Mouse (Mus musculus) intestine, postnatal 0 days (tissue): ENCODE results near the gene Cmtm3. TPM values are rescaled to one million over a fixed set of nuclear protein-coding genes. Genes with fewer than 3 reads are reported as not detected.

Experiments
- ATAC-seq: fragments of 200-750 bp; cut with Nextera tagmentation; 2 replicates; pipeline ENCODE4 v1.8.0; 2017; ENCODE audit warnings: mild to moderate bottlenecking, moderate TSS enrichment, moderate library complexity
- H3K27ac ChIP-seq: fragments of 300-500 bp; sonication (generic); 2 replicates; pipeline ENCODE4 v1.5.1; 2014; ENCODE audit warnings: mild to moderate bottlenecking, low read depth, low read length, moderate library complexity
- H3K27me3 ChIP-seq: fragments of 300-500 bp; sonication (generic); replicated peaks from 2 replicates; pipeline ENCODE4 v1.6.1; 2014; ENCODE audit warnings: low read length, mixed read lengths; ENCODE audit not compliant: control insufficient read depth, insufficient read depth
- H3K36me3 ChIP-seq: fragments of 300-500 bp; sonication (generic); 2 replicates; pipeline ENCODE4 v1.6.1; 2014; ENCODE audit warnings: mild to moderate bottlenecking, moderate library complexity; ENCODE audit not compliant: control insufficient read depth, insufficient read depth
- H3K4me1 ChIP-seq: fragments of 300-500 bp; sonication (generic); replicated peaks from 2 replicates; pipeline ENCODE4 v1.6.1; 2014; ENCODE audit warnings: antibody characterized with exemption, low read length, mixed read lengths; ENCODE audit not compliant: control insufficient read depth, insufficient read depth
- H3K4me2 ChIP-seq: fragments of 300-500 bp; sonication (generic); replicated peaks from 2 replicates; pipeline ENCODE4 v1.6.1; 2014; ENCODE audit warnings: low read depth, mild to moderate bottlenecking, moderate library complexity
- H3K4me3 ChIP-seq: fragments of 300-500 bp; sonication (generic); 2 replicates; pipeline ENCODE4 v1.5.1; 2014; ENCODE audit warnings: low read depth, low read length
- H3K9ac ChIP-seq: fragments of 300-500 bp; sonication (generic); 2 replicates; pipeline ENCODE4 v1.6.1; 2014; ENCODE audit warnings: mild to moderate bottlenecking, low read depth, low read length
- H3K9me3 ChIP-seq: fragments of 300-500 bp; sonication (generic); 2 replicates; pipeline ENCODE4 v1.6.1; 2016; ENCODE audit warnings: mixed run types; ENCODE audit not compliant: control insufficient read depth
- CTCF ChIP-seq: sonication (generic); IDR thresholded peaks from 2 replicates; pipeline ENCODE4 v1.5.1; 2016; ENCODE audit warnings: low read depth, mild to moderate bottlenecking, control low read depth, antibody characterized with exemption, moderate library complexity
- WGBS: fragments of 180-500 bp; shearing (Covaris S2); extraction: QIAGEN DNeasy Blood & Tissue Kit; methylation state at CpG from one replicate; pipeline ENCODE4 v1.1.7; 2014; 5-methylcytosine and 5-hydroxymethylcytosine counted together
- polyA plus RNA-seq: library from polyadenylated mRNA; unstranded; fragments of >200 nt; fragmentation: Nextera tagmentation; extraction: Ambion mirVana; gene quantifications from 2 replicates; pipeline ENCODE4 v1.2.1, GENCODE M21; 2015

The Cmtm3 gene
- polyA plus RNA-seq, 1 experiment from 2014 or later = 40.3 TPM

DNA sequence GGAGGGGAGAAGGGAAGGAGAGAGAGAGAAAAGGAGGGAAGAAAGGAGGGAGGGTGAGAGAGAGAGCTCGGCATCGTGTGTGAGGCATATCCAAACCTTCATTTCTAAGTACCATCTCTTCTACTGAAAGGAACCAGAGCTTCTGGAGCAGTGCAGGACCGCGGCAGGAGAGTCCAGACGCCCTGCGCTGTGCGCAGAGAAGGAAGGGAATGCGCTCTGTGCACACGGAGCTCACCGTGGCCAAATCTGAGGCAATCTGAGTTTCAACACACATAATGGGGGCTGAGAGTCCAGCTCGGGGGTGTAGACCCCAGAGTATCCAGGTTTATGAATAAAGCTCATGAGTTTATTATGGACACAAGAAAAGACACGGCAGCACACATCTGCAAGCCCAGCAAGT lies 30.4 kb downstream of the Cmtm3 start:
- H3K4me2 ChIP-seq = no peak overlapping the region
- H3K27ac ChIP-seq = no peak overlapping the region
- 0 out of 2 replicates have a peak, but pooled peaks cover 4% of the 10 kb centered on the region for H3K4me1 ChIP-seq

DNA sequence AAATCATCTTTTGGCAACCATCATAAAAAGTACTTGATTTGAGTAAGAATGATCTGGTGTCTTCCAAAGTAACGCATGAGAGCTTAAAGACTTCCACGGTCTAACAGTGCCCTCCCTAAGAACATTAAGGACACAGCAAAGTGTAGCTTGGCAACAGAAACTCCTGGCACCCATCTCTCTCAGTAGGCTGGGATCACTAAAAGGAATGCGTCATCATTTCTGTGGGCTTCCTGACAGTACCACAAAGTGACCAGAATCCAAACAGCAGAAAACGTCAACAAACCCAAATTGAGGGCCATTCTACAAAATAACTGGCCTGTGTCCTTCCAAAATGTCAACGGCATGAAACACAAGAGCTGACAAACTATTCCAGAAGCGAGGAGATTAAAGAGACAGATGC lies 30.9 kb downstream of the Cmtm3 start:
- H3K4me3 ChIP-seq = no peak overlapping the region
- no peak overlapping the region for H3K9ac ChIP-seq
- no peak overlapping the region for H3K27ac ChIP-seq
- H3K9me3 ChIP-seq = no peaks in the 10 kb centered on the region
- H3K36me3 ChIP-seq = no peaks in the 10 kb centered on the region
- H3K27me3 ChIP-seq = no peaks in the 10 kb centered on the region
- H3K4me2 ChIP-seq = no peak overlapping the region
- no peak for ATAC-seq
- WGBS = 64% methylated on average over 6 of the region's 6 CpGs
- 0 out of 2 replicates have a peak, but pooled peaks cover 4% of the 10 kb centered on the region for H3K4me1 ChIP-seq
- no peak for TF ChIP-seq CTCF

More for the DNA sequence above, 30.4 kb downstream of the Cmtm3 start:
- Histone ChIP-seq H3K36me3 (no peaks in the 10 kb centered on the region), H3K9me3 (no peaks in the 10 kb centered on the region), H3K9ac (no peak overlapping the region), H3K4me3 (no peak overlapping the region), H3K27me3 (no peaks in the 10 kb centered on the region)
- TF ChIP-seq CTCF = no peak
- WGBS = 72% methylated on average over 12 of the region's 12 CpGs
- ATAC-seq = no peak

DNA sequence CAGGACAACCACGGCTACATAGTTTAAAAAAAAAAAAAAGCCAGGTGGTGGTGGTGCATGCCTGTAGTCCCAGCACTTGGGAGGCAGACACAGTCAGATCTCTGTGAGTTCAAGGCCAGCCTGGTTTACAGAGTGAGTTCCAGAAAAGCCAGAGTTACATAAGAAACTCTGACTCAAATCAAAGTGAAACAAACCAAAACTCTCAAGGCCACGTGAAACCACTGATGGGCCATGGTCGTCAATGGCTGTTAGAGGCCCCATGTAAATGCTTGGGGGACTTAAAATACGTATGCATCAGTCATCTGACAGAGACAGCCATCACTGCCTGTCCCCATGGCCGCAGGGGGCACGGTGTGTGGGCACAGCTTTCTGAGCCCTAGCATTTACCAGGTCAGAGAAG lies 31.9 kb downstream of the Cmtm3 start:
- no peak for TF ChIP-seq CTCF
- H3K4me1 ChIP-seq = peaks cover 9% of the 10 kb centered on the region; the same call in 1 of the 2 replicates
- WGBS = 79% methylated on average over 6 of the region's 6 CpGs

DNA sequence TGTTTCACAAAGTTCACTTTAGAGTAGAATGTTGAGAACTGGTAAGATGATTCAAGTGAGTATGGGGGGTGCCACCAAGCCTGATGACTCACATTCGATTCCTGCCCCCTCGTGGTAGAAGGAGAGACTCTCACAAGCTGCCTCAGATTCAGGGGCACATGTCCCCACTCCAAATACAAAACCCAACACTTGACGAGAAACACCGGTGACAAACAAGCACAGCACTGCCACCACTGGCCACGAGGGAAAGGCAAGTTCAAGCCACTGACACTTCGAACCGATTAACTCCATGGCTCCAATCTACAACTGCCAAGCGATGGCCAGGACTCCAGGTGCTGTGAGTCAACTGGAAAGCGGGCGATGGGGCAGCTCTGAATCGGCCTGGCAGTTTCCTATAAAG lies 34.6 kb downstream of the Cmtm3 start:
- H3K4me2 ChIP-seq = peak overlapping the region; percentile 54

More for the DNA sequence above, 31.9 kb downstream of the Cmtm3 start:
- H3K4me3 ChIP-seq = no peak overlapping the region
- no peak for ATAC-seq
- no peak overlapping the region for H3K4me2 ChIP-seq
- H3K27ac ChIP-seq = no peak overlapping the region
- no peak overlapping the region for H3K9ac ChIP-seq
- no peaks in the 10 kb centered on the region for H3K27me3 ChIP-seq
- H3K36me3 ChIP-seq = no peaks in the 10 kb centered on the region
- H3K9me3 ChIP-seq = no peaks in the 10 kb centered on the region

DNA sequence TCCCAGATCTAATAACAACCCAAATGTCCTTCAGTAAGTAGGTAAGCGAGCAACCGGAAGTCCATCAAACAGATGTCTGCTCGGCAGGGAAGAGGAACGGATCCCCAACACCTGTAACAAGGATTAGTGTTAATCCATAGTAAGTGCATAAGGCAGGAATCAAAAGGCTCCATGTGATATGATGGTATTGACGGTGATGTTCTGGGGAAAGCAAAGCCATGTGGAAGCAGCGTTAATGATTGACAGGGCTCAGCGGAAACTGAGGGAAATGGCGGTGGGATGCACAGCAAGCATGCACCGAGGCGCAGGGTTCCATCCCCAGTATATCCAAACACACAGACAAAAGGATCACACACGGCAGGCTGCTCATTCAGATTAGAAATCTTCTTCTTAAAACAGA lies 35.1 kb downstream of the Cmtm3 start:
- peaks cover 12% of the 10 kb centered on the region; the same call in 1 of the 2 replicates for H3K4me1 ChIP-seq
- H3K27me3 ChIP-seq = no peaks in the 10 kb centered on the region
- H3K36me3 ChIP-seq = no peaks in the 10 kb centered on the region
- H3K4me3 ChIP-seq = no peak overlapping the region
- TF ChIP-seq CTCF = no peak
- peak overlapping the region; percentile 54 for H3K4me2 ChIP-seq
- peak; percentile 43 for ATAC-seq
- H3K9me3 ChIP-seq = no peaks in the 10 kb centered on the region
- 40% methylated on average over 11 of the region's 11 CpGs for WGBS
- peak overlapping the region; percentile 84 for H3K27ac ChIP-seq
- H3K9ac ChIP-seq = no peak overlapping the region

More for the DNA sequence above, 34.6 kb downstream of the Cmtm3 start:
- no peaks in the 10 kb centered on the region for H3K27me3 ChIP-seq
- H3K9ac ChIP-seq = no peak overlapping the region
- H3K4me3 ChIP-seq = no peak overlapping the region
- H3K36me3 ChIP-seq = no peaks in the 10 kb centered on the region
- H3K4me1 ChIP-seq = peaks cover 12% of the 10 kb centered on the region; the same call in 1 of the 2 replicates
- TF ChIP-seq CTCF = peak; percentile 60
- peak overlapping the region; percentile 46 for H3K27ac ChIP-seq
- peak; percentile 31; the same call in 1 of the 2 replicates for ATAC-seq
- no peaks in the 10 kb centered on the region for H3K9me3 ChIP-seq
- 46% methylated on average over 11 of the region's 11 CpGs for WGBS

DNA sequence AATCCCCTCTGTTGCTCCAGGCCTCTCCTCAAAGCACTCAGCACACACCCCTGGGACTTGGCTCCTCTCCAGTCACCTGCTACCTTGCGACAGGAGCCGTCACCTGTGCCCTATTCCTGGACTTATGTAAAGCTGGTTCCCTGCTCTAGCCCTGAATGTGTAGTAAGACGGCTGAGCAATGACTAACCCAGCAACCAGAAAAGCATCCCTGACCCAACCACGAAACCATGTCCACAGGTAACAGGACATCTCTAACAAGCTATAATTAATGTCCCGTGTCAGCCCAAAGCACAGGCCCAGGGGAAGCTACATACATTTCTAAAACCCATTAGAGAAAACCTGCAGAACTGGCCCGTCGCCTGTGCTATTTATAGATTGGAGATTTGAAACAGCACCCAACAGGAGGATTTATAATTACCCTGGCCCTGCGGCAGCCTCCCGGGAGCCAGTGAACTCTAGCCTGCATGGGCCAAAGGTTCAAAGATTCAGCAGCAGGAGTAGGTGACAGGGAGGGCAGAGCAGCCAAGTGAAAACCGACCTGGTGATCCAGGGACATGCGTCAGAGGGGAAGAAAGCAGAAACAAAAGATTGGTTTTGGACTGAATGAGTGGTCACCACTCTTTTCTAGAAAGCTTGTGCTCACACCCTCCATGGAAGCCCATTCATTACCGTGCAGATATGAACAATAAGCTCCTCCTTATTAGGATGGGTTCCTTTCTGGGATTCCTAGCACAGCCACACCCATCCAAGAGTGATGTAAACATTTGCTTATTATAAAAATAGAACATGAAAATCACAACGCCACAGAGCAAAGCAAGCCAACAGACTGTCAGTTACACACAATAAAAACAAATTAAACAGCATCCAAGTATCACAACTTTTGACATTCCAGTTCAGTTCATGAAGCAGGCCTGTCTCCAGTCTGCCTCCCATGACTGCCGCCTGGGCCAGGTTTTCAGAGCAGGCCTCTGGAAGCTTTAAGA lies 35.9 kb downstream of the Cmtm3 start:
- 0 out of 2 replicates have a peak overlapping the region, but pooled peaks have one; percentile 17 for H3K9ac ChIP-seq
- no peaks in the 10 kb centered on the region for H3K9me3 ChIP-seq
- no peaks in the 10 kb centered on the region for H3K36me3 ChIP-seq
- H3K4me1 ChIP-seq = peaks cover 12% of the 10 kb centered on the region; the same call in 1 of the 2 replicates
- peak overlapping the region; percentile 54 for H3K4me2 ChIP-seq
- peak overlapping the region; percentile 84 for H3K27ac ChIP-seq
- WGBS = 15% methylated on average over 14 of the region's 14 CpGs
- no peaks in the 10 kb centered on the region for H3K27me3 ChIP-seq
- H3K4me3 ChIP-seq = no peak overlapping the region
- no peak for TF ChIP-seq CTCF
- ATAC-seq = peak; percentile 89
